Mouse (Mus musculus) embryonic fibroblast, embryonic 13.5 days (primary cell): ENCODE data around the gene Grin3a. TPM values are rescaled to one million over a fixed set of nuclear protein-coding genes. Genes with fewer than 3 reads are reported as not detected.

Experiments
- H3K27ac ChIP-seq: 2 replicates; pipeline ENCODE4 v1.5.1; 2012; ENCODE audit warnings: low read length, control low read depth, inconsistent platforms; ENCODE audit not compliant: insufficient read depth
- H3K4me1 ChIP-seq: 2 replicates; pipeline ENCODE4 v1.6.1; 2011; ENCODE audit warnings: low read length; ENCODE audit not compliant: control insufficient read depth, insufficient read depth
- H3K4me3 ChIP-seq: 2 replicates; pipeline ENCODE4 v1.5.1; 2011; ENCODE audit warnings: mild to moderate bottlenecking, control low read depth, low read length; ENCODE audit not compliant: insufficient read depth
- CTCF ChIP-seq: IDR thresholded peaks from 2 replicates; pipeline ENCODE4 v1.5.1; 2011; ENCODE audit warnings: mild to moderate bottlenecking, control low read depth, low read length, moderate library complexity, borderline replicate concordance; ENCODE audit not compliant: insufficient read depth
- POLR2A ChIP-seq: IDR thresholded peaks from 2 replicates; pipeline ENCODE4 v1.6.1; 2011; ENCODE audit warnings: low read depth, mild to moderate bottlenecking, control low read depth, low read length, moderate library complexity
- polyA plus RNA-seq: library from polyadenylated mRNA; stranded (reverse); fragments of >200 nt; gene quantifications from 2 replicates; pipeline ENCODE4 v1.2.4, GENCODE M21; 2011; ENCODE audit warnings: low read depth; ENCODE audit not compliant: missing spikeins, insufficient read length

The Grin3a gene
- polyA plus RNA-seq, 1 experiment: 0.58 TPM

DNA sequence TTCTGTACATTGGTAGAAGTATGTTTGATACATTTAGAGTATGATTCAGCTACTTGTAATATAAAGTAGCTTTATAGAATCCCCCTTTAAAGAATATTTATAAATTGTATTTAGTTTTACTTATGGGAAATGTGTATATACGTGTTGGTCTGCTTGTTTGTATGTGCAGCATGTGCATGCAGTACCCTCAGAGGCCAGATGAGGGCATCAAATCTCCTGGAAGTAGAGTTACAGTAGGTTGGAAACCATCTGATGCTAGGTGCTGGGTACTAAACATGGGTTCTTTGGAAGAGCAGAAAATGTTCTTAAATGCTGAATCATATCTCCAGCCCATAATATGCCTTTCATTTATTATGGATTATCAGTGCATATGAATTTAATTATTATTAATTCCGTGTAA lies 46.2 kb downstream of the Grin3a start:
- Histone ChIP-seq H3K4me1 (no peaks in the 10 kb centered on the region), H3K27ac (no peak overlapping the region), H3K4me3 (no peak overlapping the region)
- TF ChIP-seq CTCF (no peak), POLR2A (no peak)

- Histone ChIP-seq H3K4me1 (no peaks in the 10 kb centered on the region), H3K27ac (no peak overlapping the region), H3K4me3 (no peak overlapping the region)
- TF ChIP-seq CTCF (no peak), POLR2A (no peak)
Observed at GRCm38 (mm10) chr4:49788971-49789370, 56.6 kb downstream of the Grin3a start.

DNA sequence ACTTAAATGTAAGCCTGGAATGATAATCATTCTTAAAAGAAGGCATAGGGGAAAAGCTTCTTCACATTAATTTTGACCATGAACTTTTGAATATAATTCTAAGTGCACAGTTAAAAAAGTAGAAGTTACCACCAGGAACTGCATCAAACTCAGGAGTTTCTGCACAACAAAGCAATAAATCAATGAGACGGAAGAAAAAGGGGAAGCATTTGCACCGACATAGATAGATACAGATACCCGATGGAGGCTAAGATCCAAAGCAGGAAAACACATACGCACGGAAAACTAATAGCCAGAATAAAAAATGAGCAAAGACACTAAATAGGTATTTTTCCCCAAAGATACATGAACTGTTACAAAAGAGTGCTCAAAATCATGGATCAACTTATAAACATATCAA lies 102.7 kb downstream of the Grin3a start:
- Histone ChIP-seq H3K4me3 (no peak overlapping the region), H3K27ac (no peak overlapping the region), H3K4me1 (no peaks in the 10 kb centered on the region)
- TF ChIP-seq CTCF (no peak), POLR2A (no peak)

- Histone ChIP-seq H3K4me3 (no peak overlapping the region), H3K4me1 (no peaks in the 10 kb centered on the region), H3K27ac (no peak overlapping the region)
- TF ChIP-seq CTCF: no peak
- no peak for TF ChIP-seq POLR2A
Observed at GRCm38 (mm10) chr4:49741942-49742341, 103.6 kb downstream of the Grin3a start.

- TF ChIP-seq POLR2A (no peak), CTCF (no peak)
- Histone ChIP-seq H3K27ac (no peak overlapping the region), H3K4me1 (no peaks in the 10 kb centered on the region), H3K4me3 (no peak overlapping the region)
Observed at GRCm38 (mm10) chr4:49740796-49741766, 104.5 kb downstream of the Grin3a start.

DNA sequence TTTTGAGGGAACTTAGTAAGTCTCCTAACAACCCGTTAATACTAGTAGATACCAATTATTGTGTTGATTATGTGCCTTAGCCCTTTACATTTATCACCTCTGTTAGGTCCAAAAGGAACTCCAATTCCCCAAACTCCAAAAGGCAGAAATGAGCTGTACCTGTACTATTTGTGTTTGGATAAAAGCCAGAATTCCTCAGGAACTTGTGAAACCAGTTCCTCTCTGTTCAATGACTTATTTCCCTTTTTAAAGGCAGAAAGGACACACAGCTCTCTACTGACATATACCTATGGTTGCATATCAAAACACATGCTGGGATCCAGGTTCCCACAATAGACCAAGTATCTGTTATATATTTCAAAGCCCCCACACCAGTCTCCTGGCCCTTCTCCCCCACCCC lies 106.0 kb downstream of the Grin3a start:
- no peak overlapping the region for H3K27ac ChIP-seq
- TF ChIP-seq CTCF (no peak), POLR2A (no peak)
- no peak overlapping the region for H3K4me3 ChIP-seq
- H3K4me1 ChIP-seq: no peaks in the 10 kb centered on the region

DNA sequence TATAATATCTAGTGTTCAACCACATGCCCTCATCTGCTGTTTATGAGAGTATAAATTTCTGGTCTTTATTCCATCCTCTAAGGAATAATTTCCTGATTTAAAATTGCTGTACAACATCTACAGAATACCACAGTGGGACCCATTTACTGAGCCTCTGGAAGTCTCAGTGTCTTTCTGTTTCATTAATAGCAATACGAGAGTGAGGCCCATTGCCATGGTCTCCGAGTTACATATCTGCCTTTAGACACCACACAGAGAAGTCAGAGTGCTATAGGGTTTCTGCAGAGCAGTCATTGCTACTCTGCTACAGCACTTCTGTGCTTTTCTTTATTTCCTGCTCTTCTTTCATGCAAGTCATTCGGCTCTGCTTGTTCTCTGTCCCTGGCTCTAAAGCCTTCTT lies 116.2 kb downstream of the Grin3a start:
- no peak for TF ChIP-seq CTCF
- TF ChIP-seq POLR2A: no peak
- Histone ChIP-seq H3K4me1 (no peaks in the 10 kb centered on the region), H3K27ac (no peak overlapping the region), H3K4me3 (no peak overlapping the region)

DNA sequence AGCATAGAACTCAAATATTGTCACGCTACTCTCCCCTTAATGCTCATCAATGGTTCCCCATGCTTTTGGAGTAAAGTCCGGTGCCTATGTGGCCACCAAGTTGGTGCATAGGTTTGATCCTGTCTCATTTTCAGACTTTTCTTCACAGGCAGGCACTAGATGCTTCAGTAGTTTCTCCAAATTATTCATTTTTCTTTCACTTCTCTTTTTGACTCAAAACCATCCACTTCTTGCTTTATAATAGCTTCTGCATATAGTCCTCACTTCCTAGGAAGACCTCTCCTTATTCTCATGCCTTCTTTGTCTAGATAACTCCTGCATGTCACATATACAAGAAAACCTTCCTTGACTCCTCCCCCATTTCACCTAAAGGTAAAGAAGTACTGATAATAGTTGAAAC lies 121.6 kb downstream of the Grin3a start:
- Histone ChIP-seq H3K4me1 (no peaks in the 10 kb centered on the region), H3K4me3 (no peak overlapping the region), H3K27ac (no peak overlapping the region)
- TF ChIP-seq POLR2A (no peak), CTCF (no peak)

- TF ChIP-seq POLR2A (no peak), CTCF (no peak)
- Histone ChIP-seq H3K4me1 (no peaks in the 10 kb centered on the region), H3K27ac (no peak overlapping the region), H3K4me3 (no peak overlapping the region)
Observed at GRCm38 (mm10) chr4:49691405-49692194, 153.9 kb downstream of the Grin3a start.

GRCm38 (mm10) chr4:49688594-49689288 lies 156.8 kb downstream of the Grin3a start:
- Histone ChIP-seq H3K4me1 (no peaks in the 10 kb centered on the region), H3K4me3 (no peak overlapping the region)

More at GRCm38 (mm10) chr4:49688594-49689288, 156.8 kb downstream of the Grin3a start:
- TF ChIP-seq CTCF: no peak
- TF ChIP-seq POLR2A: no peak
- H3K27ac ChIP-seq: no peak overlapping the region
